Mouse (Mus musculus): ENCODE results near the gene Sgk1. TPM values are rescaled to one million over a fixed set of nuclear protein-coding genes. Genes with fewer than 3 reads are reported as not detected.

The Sgk1 gene
- polyA plus RNA-seq, 1 experiment from 2014 or later = 34.9 TPM

- H3K4me2 ChIP-seq = no peak overlapping the region
- ATAC-seq (ENCODE audit: low FRiP score) = no peak
- H3K4me1 ChIP-seq = no peaks in the 10 kb centered on the region
- no peaks in the 10 kb centered on the region for H3K27me3 ChIP-seq (replicated peaks)
- H3K9ac ChIP-seq (replicated peaks) = no peak overlapping the region
- no peaks in the 10 kb centered on the region for H3K9me3 ChIP-seq (replicated peaks)
- H3K4me3 ChIP-seq (replicated peaks) = no peak overlapping the region
- 81% methylated on average over 11 of the region's 11 CpGs for WGBS
- H3K27ac ChIP-seq (replicated peaks) = no peak overlapping the region
- no peaks in the 10 kb centered on the region for H3K36me3 ChIP-seq
Measured at GRCm38 (mm10) chr10:21847026-21847820, 34.8 kb upstream of the Sgk1 start.

GRCm38 (mm10) chr10:21847931-21848670, 33.9 kb upstream of the Sgk1 start:
- H3K9me3 ChIP-seq (replicated peaks) = no peaks in the 10 kb centered on the region
- no peak for ATAC-seq (ENCODE audit: low FRiP score)
- H3K27me3 ChIP-seq (replicated peaks) = no peaks in the 10 kb centered on the region
- WGBS = 81% methylated on average over 16 of the region's 16 CpGs
- H3K27ac ChIP-seq (replicated peaks) = no peak overlapping the region
- H3K4me3 ChIP-seq (replicated peaks) = no peak overlapping the region
- H3K4me2 ChIP-seq = no peak overlapping the region
- H3K4me1 ChIP-seq = no peaks in the 10 kb centered on the region
- no peaks in the 10 kb centered on the region for H3K36me3 ChIP-seq
- H3K9ac ChIP-seq (replicated peaks) = no peak overlapping the region

- ATAC-seq (ENCODE audit: low FRiP score) = no peak
- H3K4me3 ChIP-seq (replicated peaks) = no peak overlapping the region
- no peaks in the 10 kb centered on the region for H3K9me3 ChIP-seq (replicated peaks)
- H3K9ac ChIP-seq (replicated peaks) = no peak overlapping the region
- no peaks in the 10 kb centered on the region for H3K4me1 ChIP-seq
- H3K27ac ChIP-seq (replicated peaks) = no peak overlapping the region
- WGBS = 83% methylated on average over 8 of the region's 8 CpGs
- H3K4me2 ChIP-seq = no peak overlapping the region
- H3K36me3 ChIP-seq = no peaks in the 10 kb centered on the region
- no peaks in the 10 kb centered on the region for H3K27me3 ChIP-seq (replicated peaks)
Measured at GRCm38 (mm10) chr10:21849251-21849650, 32.7 kb upstream of the Sgk1 start.

- Histone ChIP-seq H3K4me1 (no peaks in the 10 kb centered on the region), H3K27me3 (replicated peaks) (no peaks in the 10 kb centered on the region), H3K36me3 (no peaks in the 10 kb centered on the region), H3K9me3 (replicated peaks) (no peaks in the 10 kb centered on the region), H3K4me2 (no peak overlapping the region), H3K27ac (replicated peaks) (no peak overlapping the region), H3K9ac (replicated peaks) (no peak overlapping the region), H3K4me3 (replicated peaks) (no peak overlapping the region)
- 93% methylated on average over 3 of the region's 3 CpGs for WGBS
- no peak for ATAC-seq (ENCODE audit: low FRiP score)
Measured at GRCm38 (mm10) chr10:21850330-21850729, 31.7 kb upstream of the Sgk1 start.

GRCm38 (mm10) chr10:21853122-21853521, 28.9 kb upstream of the Sgk1 start:
- H3K4me3 ChIP-seq (replicated peaks) = no peak overlapping the region
- H3K27ac ChIP-seq (replicated peaks) = no peak overlapping the region
- H3K36me3 ChIP-seq = no peaks in the 10 kb centered on the region
- no peaks in the 10 kb centered on the region for H3K27me3 ChIP-seq (replicated peaks)
- ATAC-seq (ENCODE audit: low FRiP score) = no peak
- H3K9me3 ChIP-seq (replicated peaks) = no peaks in the 10 kb centered on the region
- 92% methylated on average over 6 of the region's 6 CpGs for WGBS
- H3K9ac ChIP-seq (replicated peaks) = no peak overlapping the region
- no peaks in the 10 kb centered on the region for H3K4me1 ChIP-seq
- H3K4me2 ChIP-seq = no peak overlapping the region

GRCm38 (mm10) chr10:21853566-21854328, 28.2 kb upstream of the Sgk1 start:
- no peak overlapping the region for H3K4me3 ChIP-seq (replicated peaks)
- H3K9ac ChIP-seq (replicated peaks) = no peak overlapping the region
- no peaks in the 10 kb centered on the region for H3K27me3 ChIP-seq (replicated peaks)
- no peaks in the 10 kb centered on the region for H3K36me3 ChIP-seq
- no peak overlapping the region for H3K27ac ChIP-seq (replicated peaks)
- no peak for ATAC-seq (ENCODE audit: low FRiP score)
- no peaks in the 10 kb centered on the region for H3K4me1 ChIP-seq
- H3K4me2 ChIP-seq = no peak overlapping the region
- no peaks in the 10 kb centered on the region for H3K9me3 ChIP-seq (replicated peaks)
- WGBS = 94% methylated on average over 14 of the region's 14 CpGs

GRCm38 (mm10) chr10:21855338-21855737, 26.6 kb upstream of the Sgk1 start:
- H3K36me3 ChIP-seq = no peaks in the 10 kb centered on the region
- H3K27me3 ChIP-seq (replicated peaks) = no peaks in the 10 kb centered on the region
- H3K27ac ChIP-seq (replicated peaks) = no peak overlapping the region
- H3K9me3 ChIP-seq (replicated peaks) = no peaks in the 10 kb centered on the region
- no peak overlapping the region for H3K9ac ChIP-seq (replicated peaks)
- H3K4me2 ChIP-seq = no peak overlapping the region
- no peaks in the 10 kb centered on the region for H3K4me1 ChIP-seq
- no peak for ATAC-seq (ENCODE audit: low FRiP score)
- 92% methylated on average over 7 of the region's 7 CpGs for WGBS
- no peak overlapping the region for H3K4me3 ChIP-seq (replicated peaks)

- no peaks in the 10 kb centered on the region for H3K27me3 ChIP-seq (replicated peaks)
- no peaks in the 10 kb centered on the region for H3K36me3 ChIP-seq
- H3K4me2 ChIP-seq = no peak overlapping the region
- ATAC-seq (ENCODE audit: low FRiP score) = no peak
- H3K4me1 ChIP-seq = no peaks in the 10 kb centered on the region
- no peak overlapping the region for H3K27ac ChIP-seq (replicated peaks)
- no peaks in the 10 kb centered on the region for H3K9me3 ChIP-seq (replicated peaks)
- no peak overlapping the region for H3K9ac ChIP-seq (replicated peaks)
- no peak overlapping the region for H3K4me3 ChIP-seq (replicated peaks)
- WGBS = 79% methylated on average over 10 of the region's 10 CpGs
Measured at GRCm38 (mm10) chr10:21857676-21858075, 24.3 kb upstream of the Sgk1 start.

GRCm38 (mm10) chr10:21858437-21858974, 23.5 kb upstream of the Sgk1 start:
- H3K4me2 ChIP-seq = no peak overlapping the region
- H3K9me3 ChIP-seq (replicated peaks) = no peaks in the 10 kb centered on the region
- no peaks in the 10 kb centered on the region for H3K4me1 ChIP-seq
- H3K9ac ChIP-seq (replicated peaks) = no peak overlapping the region
- H3K4me3 ChIP-seq (replicated peaks) = no peak overlapping the region
- no peak for ATAC-seq (ENCODE audit: low FRiP score)
- H3K36me3 ChIP-seq = no peaks in the 10 kb centered on the region
- H3K27me3 ChIP-seq (replicated peaks) = no peaks in the 10 kb centered on the region
- no peak overlapping the region for H3K27ac ChIP-seq (replicated peaks)
- 76% methylated on average over 7 of the region's 7 CpGs for WGBS

- Histone ChIP-seq H3K27ac (replicated peaks) (no peak overlapping the region), H3K4me2 (no peak overlapping the region), H3K36me3 (no peaks in the 10 kb centered on the region), H3K9ac (replicated peaks) (no peak overlapping the region), H3K27me3 (replicated peaks) (no peaks in the 10 kb centered on the region), H3K4me3 (replicated peaks) (no peak overlapping the region), H3K9me3 (replicated peaks) (no peaks in the 10 kb centered on the region), H3K4me1 (no peaks in the 10 kb centered on the region)
- no peak for ATAC-seq (ENCODE audit: low FRiP score)
- WGBS = 40% methylated on average over 4 of the region's 4 CpGs
Measured at GRCm38 (mm10) chr10:21866504-21866903, 15.5 kb upstream of the Sgk1 start.

GRCm38 (mm10) chr10:21868221-21868620, 13.8 kb upstream of the Sgk1 start:
- no peak overlapping the region for H3K9ac ChIP-seq (replicated peaks)
- H3K27me3 ChIP-seq (replicated peaks) = no peaks in the 10 kb centered on the region
- ATAC-seq (ENCODE audit: low FRiP score) = no peak
- H3K9me3 ChIP-seq (replicated peaks) = no peaks in the 10 kb centered on the region
- no peak overlapping the region for H3K27ac ChIP-seq (replicated peaks)
- 85% methylated on average over 2 of the region's 2 CpGs for WGBS
- no peaks in the 10 kb centered on the region for H3K4me1 ChIP-seq
- H3K4me3 ChIP-seq (replicated peaks) = no peak overlapping the region
- H3K4me2 ChIP-seq = no peak overlapping the region
- no peaks in the 10 kb centered on the region for H3K36me3 ChIP-seq
